Mouse (Mus musculus) E14TG2a.4 (cell line): ENCODE measurements at regions not wholly inside any gene's neighbourhood (a gene's known extent, or its start where the extent isn't known, plus 50 kb on each side); places are given as distances from the start of the nearest gene placed in this dataset.

Experiments used
- H3K27me3 ChIP-seq: 2 replicates; pipeline ENCODE4 v1.6.1; 2014; ENCODE audit warnings: low read length, control low read depth; ENCODE audit not compliant: insufficient read depth
- H3K36me3 ChIP-seq: 2 replicates; pipeline ENCODE4 v1.6.1; 2014; ENCODE audit warnings: low read length, control low read depth; ENCODE audit not compliant: insufficient read depth
- H3K4me1 ChIP-seq: replicated peaks from 2 replicates; pipeline ENCODE4 v1.6.1; 2014; ENCODE audit warnings: low read depth, low read length, control low read depth
- H3K4me3 ChIP-seq: replicated peaks from 2 replicates; pipeline ENCODE4 v1.5.1; 2014; ENCODE audit warnings: mild to moderate bottlenecking, low read length
- H3K9me3 ChIP-seq: 2 replicates; pipeline ENCODE4 v1.6.1; 2014; ENCODE audit warnings: low read length, control low read depth
- CTCF ChIP-seq: conservative IDR thresholded peaks from 2 replicates; pipeline ENCODE4 v1.5.1; 2014; ENCODE audit warnings: low read length
- NANOG ChIP-seq: IDR thresholded peaks from 2 replicates; pipeline ENCODE4 v1.6.1; 2014; ENCODE audit warnings: borderline replicate concordance, low read length, mixed read lengths
- POU5F1 ChIP-seq: IDR thresholded peaks from 2 replicates; pipeline ENCODE4 v1.6.1; 2014; ENCODE audit warnings: low read length, borderline replicate concordance

- H3K27me3 ChIP-seq = no peaks in the 10 kb centered on the region
- no peaks in the 10 kb centered on the region for H3K9me3 ChIP-seq
- no peaks in the 10 kb centered on the region for H3K4me1 ChIP-seq
- H3K36me3 ChIP-seq = no peaks in the 10 kb centered on the region
- TF ChIP-seq POU5F1 (no peak), CTCF (no peak), NANOG (no peak)
- no peak overlapping the region for H3K4me3 ChIP-seq
Measured at GRCm38 (mm10) chr12:45671554-45671948, 597.0 kb upstream of the Stxbp6 start.

DNA sequence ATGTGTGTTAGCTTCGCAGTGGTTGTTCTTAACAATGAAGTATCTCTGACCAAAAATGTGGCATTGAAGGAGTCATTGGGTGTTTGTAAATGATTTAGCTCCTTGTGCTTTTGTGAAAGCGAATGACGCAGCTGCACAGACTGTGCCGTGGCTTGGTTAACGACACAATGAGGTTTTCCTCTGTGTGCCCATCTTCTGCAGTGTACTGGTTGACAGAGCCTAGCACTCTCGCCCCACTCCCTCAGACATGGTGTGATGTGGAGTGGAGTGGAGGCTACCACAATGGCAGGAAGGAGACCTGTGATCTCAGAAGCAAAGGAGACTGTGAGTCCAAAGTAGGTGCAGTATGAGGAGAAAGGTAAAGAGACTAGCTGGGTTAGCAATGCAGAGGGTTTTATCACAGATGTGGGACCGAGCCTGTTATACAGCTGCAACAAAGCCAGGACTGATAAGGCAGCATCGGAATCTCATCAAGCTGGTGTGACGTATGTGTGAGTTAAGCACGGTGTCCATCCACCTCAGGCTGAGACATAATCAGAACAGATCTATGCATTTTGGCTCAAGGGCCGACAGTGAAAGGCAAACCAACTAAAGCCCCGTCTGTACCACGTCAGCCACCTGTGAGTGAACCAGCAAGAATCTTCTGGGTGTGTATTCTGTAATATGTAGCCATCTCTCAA, 596.5 kb upstream of the Stxbp6 start:
- H3K4me3 ChIP-seq = no peak overlapping the region
- no peaks in the 10 kb centered on the region for H3K36me3 ChIP-seq
- H3K4me1 ChIP-seq = no peaks in the 10 kb centered on the region
- TF ChIP-seq CTCF (no peak), POU5F1 (no peak), NANOG (no peak)
- no peaks in the 10 kb centered on the region for H3K27me3 ChIP-seq
- H3K9me3 ChIP-seq = no peaks in the 10 kb centered on the region

DNA sequence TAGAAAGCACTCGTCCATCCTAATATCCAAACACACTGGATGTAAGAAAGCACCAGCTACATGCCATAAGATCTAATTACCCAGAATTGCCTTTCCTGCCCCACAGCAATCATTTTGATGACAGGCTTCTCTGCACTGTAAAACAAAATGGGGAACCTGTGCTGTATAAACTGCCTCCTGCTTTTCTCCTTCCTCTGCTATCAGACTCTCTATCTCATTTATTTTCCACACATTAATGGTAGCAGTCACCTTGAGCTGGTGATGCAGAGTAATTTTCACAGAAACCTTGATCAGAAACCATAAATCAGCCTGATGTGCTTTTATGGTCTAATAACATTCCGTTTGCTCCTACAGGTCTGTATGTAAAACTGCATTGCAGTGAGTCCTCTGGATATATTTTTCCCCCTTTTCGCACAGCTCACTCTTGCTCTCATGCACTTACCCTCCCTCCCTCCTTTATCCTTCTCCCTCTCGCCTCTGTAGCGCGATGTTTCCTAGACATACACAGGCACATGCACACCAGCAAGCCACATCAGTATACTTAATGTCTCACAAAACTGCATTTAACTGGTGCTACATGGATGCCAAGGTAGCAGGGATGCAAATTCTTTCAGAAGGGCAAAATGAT, 595.9 kb upstream of the Stxbp6 start:
- no peak overlapping the region for H3K4me3 ChIP-seq
- TF ChIP-seq NANOG (no peak), CTCF (no peak), POU5F1 (no peak)
- no peaks in the 10 kb centered on the region for H3K27me3 ChIP-seq
- no peaks in the 10 kb centered on the region for H3K4me1 ChIP-seq
- H3K36me3 ChIP-seq = no peaks in the 10 kb centered on the region
- H3K9me3 ChIP-seq = no peaks in the 10 kb centered on the region

DNA sequence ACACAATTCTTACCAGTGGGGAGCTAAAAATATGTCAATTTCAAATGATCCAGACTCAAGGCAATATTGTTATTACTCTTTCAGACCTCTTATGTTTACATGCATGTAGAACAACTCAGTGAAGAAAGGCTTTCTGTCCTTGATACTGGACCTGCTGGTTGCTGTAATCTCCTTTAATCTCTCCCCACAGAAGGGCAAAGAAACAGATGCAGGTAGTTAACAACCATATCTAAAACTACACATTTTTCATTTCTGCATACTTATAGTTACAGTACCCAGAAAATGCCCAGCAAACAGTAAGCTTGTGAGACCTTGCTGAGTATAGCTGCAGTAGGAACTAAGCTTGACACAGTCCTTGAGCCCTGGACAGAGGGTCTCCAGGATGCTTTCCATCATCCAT, 585.1 kb upstream of the Stxbp6 start:
- TF ChIP-seq CTCF (no peak), POU5F1 (no peak), NANOG (no peak)
- Histone ChIP-seq H3K9me3 (no peaks in the 10 kb centered on the region), H3K27me3 (no peaks in the 10 kb centered on the region), H3K4me1 (no peaks in the 10 kb centered on the region), H3K36me3 (no peaks in the 10 kb centered on the region), H3K4me3 (no peak overlapping the region)

- no peaks in the 10 kb centered on the region for H3K9me3 ChIP-seq
- no peaks in the 10 kb centered on the region for H3K36me3 ChIP-seq
- H3K27me3 ChIP-seq = no peaks in the 10 kb centered on the region
- H3K4me1 ChIP-seq = no peaks in the 10 kb centered on the region
- H3K4me3 ChIP-seq = no peak overlapping the region
- no peak for TF ChIP-seq NANOG
- TF ChIP-seq CTCF = no peak
- TF ChIP-seq POU5F1 = no peak
Measured at GRCm38 (mm10) chr12:45656574-45656973, 582.1 kb upstream of the Stxbp6 start.

DNA sequence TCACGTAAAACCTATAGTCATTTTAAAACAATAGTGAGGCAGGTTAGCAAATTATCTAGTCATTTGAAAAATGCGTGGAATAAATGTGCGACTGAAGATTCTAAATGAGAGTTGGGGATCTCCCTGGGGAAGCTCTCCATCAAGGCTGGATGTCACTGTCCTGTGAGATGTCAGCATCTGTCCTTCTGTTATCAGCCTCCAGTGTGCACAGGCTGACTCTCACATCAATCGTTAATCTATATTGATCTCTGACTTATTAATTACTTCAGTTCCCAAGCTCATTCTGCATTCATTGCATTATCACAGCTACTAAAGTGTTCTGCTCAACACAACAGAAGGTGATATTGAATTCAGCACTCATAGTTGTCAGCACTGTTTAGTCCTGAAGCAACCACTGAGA, 574.1 kb upstream of the Stxbp6 start:
- H3K27me3 ChIP-seq = no peaks in the 10 kb centered on the region
- TF ChIP-seq POU5F1 = no peak
- TF ChIP-seq NANOG = no peak
- TF ChIP-seq CTCF = no peak
- peaks cover 6% of the 10 kb centered on the region for H3K9me3 ChIP-seq
- H3K36me3 ChIP-seq = no peaks in the 10 kb centered on the region
- no peak overlapping the region for H3K4me3 ChIP-seq
- H3K4me1 ChIP-seq = no peaks in the 10 kb centered on the region

- peaks cover 6% of the 10 kb centered on the region for H3K9me3 ChIP-seq
- H3K36me3 ChIP-seq = no peaks in the 10 kb centered on the region
- no peaks in the 10 kb centered on the region for H3K4me1 ChIP-seq
- no peaks in the 10 kb centered on the region for H3K27me3 ChIP-seq
- H3K4me3 ChIP-seq = no peak overlapping the region
- TF ChIP-seq POU5F1 (no peak), NANOG (no peak), CTCF (no peak)
Measured at GRCm38 (mm10) chr12:45644180-45644579, 569.7 kb upstream of the Stxbp6 start.

DNA sequence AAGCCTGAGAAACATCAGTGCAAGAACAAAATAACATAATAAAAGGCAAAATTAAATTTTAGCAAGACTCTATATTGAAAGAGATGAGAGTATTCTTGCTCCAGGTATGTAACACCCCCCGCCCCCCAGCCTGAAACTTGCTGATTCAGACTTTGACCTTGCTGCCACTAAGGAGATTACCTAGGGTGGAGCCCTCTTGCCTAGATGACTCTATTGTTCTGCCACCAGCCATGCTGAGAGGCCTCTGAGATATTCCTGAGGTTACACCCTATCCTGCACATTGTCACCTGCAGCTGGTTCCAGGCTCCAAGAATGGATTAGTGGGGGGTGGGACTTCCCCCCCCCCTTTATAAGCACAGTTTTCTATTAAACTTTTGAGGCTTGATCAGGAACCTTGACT, 548.3 kb upstream of the Stxbp6 start:
- Histone ChIP-seq H3K9me3 (peaks cover 13% of the 10 kb centered on the region; the same call in 1 of the 2 replicates), H3K27me3 (no peaks in the 10 kb centered on the region), H3K4me1 (peaks cover 19% of the 10 kb centered on the region), H3K4me3 (no peak overlapping the region), H3K36me3 (no peaks in the 10 kb centered on the region; the same call in 1 of the 2 replicates)
- TF ChIP-seq CTCF = no peak
- no peak for TF ChIP-seq POU5F1
- peak; percentile 15; the same call in 1 of the 2 replicates for TF ChIP-seq NANOG

GRCm38 (mm10) chr12:45620056-45620455, 545.5 kb upstream of the Stxbp6 start:
- H3K36me3 ChIP-seq = no peaks in the 10 kb centered on the region; the same call in 1 of the 2 replicates
- TF ChIP-seq POU5F1 = no peak; the same call in 1 of the 2 replicates
- no peak for TF ChIP-seq NANOG
- no peak for TF ChIP-seq CTCF
- peaks cover 13% of the 10 kb centered on the region; the same call in 1 of the 2 replicates for H3K9me3 ChIP-seq
- peaks cover 31% of the 10 kb centered on the region for H3K4me1 ChIP-seq
- no peak overlapping the region for H3K4me3 ChIP-seq
- H3K27me3 ChIP-seq = no peaks in the 10 kb centered on the region
